Mouse (Mus musculus) brain, embryonic 14.5 days (tissue): Measurements from ENCODE around the gene 1110059E24Rik.

ENCODE experiments used
- CTCF ChIP-seq: fragments of 200-500 bp; IDR thresholded peaks from 2 replicates; pipeline ENCODE4 v1.5.1; 2012; ENCODE audit warnings: inconsistent platforms, mild to moderate bottlenecking, moderate library complexity, borderline replicate concordance; ENCODE audit not compliant: insufficient read depth, insufficient read length; ENCODE audit errors: extremely low read depth
- POLR2A ChIP-seq: fragments of 200-500 bp; IDR thresholded peaks from 2 replicates; pipeline ENCODE4 v1.6.1; 2012; ENCODE audit warnings: mild to moderate bottlenecking, inconsistent platforms, borderline replicate concordance; ENCODE audit not compliant: poor library complexity, insufficient read depth, insufficient read length, severe bottlenecking; ENCODE audit errors: extremely low read depth

GRCm38 (mm10) chr19:21594676-21595075 is 58.1 kb downstream of the 1110059E24Rik start:
- TF ChIP-seq CTCF (no peak), POLR2A (no peak)
